Mouse (Mus musculus) CH12.LX (cell line): ENCODE measurements around the gene Mta1.

Source experiments
- NELFE ChIP-seq: IDR thresholded peaks from 2 replicates; pipeline ENCODE4 v1.6.1; 2011; ENCODE audit warnings: low read depth, low read length, improper control_type of control experiment
- POLR2A ChIP-seq: IDR thresholded peaks from 2 replicates; pipeline ENCODE4 v1.6.1; 2011; ENCODE audit warnings: low read depth, mild to moderate bottlenecking, improper control_type of control experiment, low read length

- TF ChIP-seq NELFE, result no peak
- TF ChIP-seq POLR2A, result no peak
These were observed 21.7 kb downstream of the Mta1 start for GRCm38 (mm10) chr12:113119516-113120410.
